Mouse (Mus musculus) hindbrain, embryonic 11.5 days (tissue): ENCODE data around the gene Zfp961. TPM values are rescaled to one million over a fixed set of nuclear protein-coding genes. Genes with fewer than 3 reads are reported as not detected.
"Not testable (repeated sequence)": the region's sequence is repeated elsewhere in the genome, so short reads cannot be mapped to it uniquely, and the experiment has no call there.

ENCODE experiments used
- ATAC-seq: fragments of 200-750 bp; cut with Nextera tagmentation; 2 replicates; pipeline ENCODE4 v1.8.0; 2017; ENCODE audit warnings: mild to moderate bottlenecking, moderate TSS enrichment, moderate library complexity; ENCODE audit not compliant: low FRiP score
- DNase-seq: peaks from one replicate; pipeline ENCODE4 v3.0.0-alpha.2; 2015; ENCODE audit warnings: low spot score
- H3K27ac ChIP-seq: fragments of 300-500 bp; sonication (generic); 2 replicates; pipeline ENCODE4 v1.5.1; 2014; ENCODE audit warnings: mild to moderate bottlenecking, low read depth, low read length
- H3K27me3 ChIP-seq: fragments of 300-500 bp; sonication (generic); 2 replicates; pipeline ENCODE4 v1.6.1; 2014; ENCODE audit warnings: mild to moderate bottlenecking, low read length, moderate library complexity, mixed read lengths; ENCODE audit not compliant: control insufficient read depth, insufficient read depth
- H3K36me3 ChIP-seq: fragments of 300-500 bp; sonication (generic); 2 replicates; pipeline ENCODE4 v1.6.1; 2014; ENCODE audit warnings: mild to moderate bottlenecking, low read length, moderate library complexity, mixed read lengths; ENCODE audit not compliant: control insufficient read depth, insufficient read depth
- H3K4me1 ChIP-seq: fragments of 300-500 bp; sonication (generic); replicated peaks from 2 replicates; pipeline ENCODE4 v1.6.1; 2014; ENCODE audit warnings: low read length, mixed read lengths; ENCODE audit not compliant: control insufficient read depth, insufficient read depth
- H3K4me2 ChIP-seq: fragments of 300-500 bp; sonication (generic); replicated peaks from 2 replicates; pipeline ENCODE4 v1.6.1; 2014; ENCODE audit warnings: mild to moderate bottlenecking, low read depth, low read length
- H3K4me3 ChIP-seq: fragments of 300-500 bp; sonication (generic); 2 replicates; pipeline ENCODE4 v1.5.1; 2014; ENCODE audit warnings: low read depth, low read length
- H3K9ac ChIP-seq: fragments of 300-500 bp; sonication (generic); 2 replicates; pipeline ENCODE4 v1.6.1; 2014; ENCODE audit warnings: low read depth, low read length
- H3K9me3 ChIP-seq: fragments of 300-500 bp; sonication (generic); 2 replicates; pipeline ENCODE4 v1.6.1; 2016; ENCODE audit warnings: low read length; ENCODE audit not compliant: control insufficient read depth
- WGBS: fragments of 180-500 bp; shearing (Covaris S2); extraction: QIAGEN DNeasy Blood & Tissue Kit; methylation state at CpG from one replicate; pipeline ENCODE4 v1.1.7; 2014; 5-methylcytosine and 5-hydroxymethylcytosine counted together
- polyA plus RNA-seq: library from polyadenylated mRNA; unstranded; fragments of >200 nt; fragmentation: Nextera tagmentation; extraction: Ambion mirVana; gene quantifications from 2 replicates; pipeline ENCODE4 v1.2.1, GENCODE M21; 2014

Zfp961 gene
- polyA plus RNA-seq, 1 experiment from 2014 or later = 21.4 TPM

DNA sequence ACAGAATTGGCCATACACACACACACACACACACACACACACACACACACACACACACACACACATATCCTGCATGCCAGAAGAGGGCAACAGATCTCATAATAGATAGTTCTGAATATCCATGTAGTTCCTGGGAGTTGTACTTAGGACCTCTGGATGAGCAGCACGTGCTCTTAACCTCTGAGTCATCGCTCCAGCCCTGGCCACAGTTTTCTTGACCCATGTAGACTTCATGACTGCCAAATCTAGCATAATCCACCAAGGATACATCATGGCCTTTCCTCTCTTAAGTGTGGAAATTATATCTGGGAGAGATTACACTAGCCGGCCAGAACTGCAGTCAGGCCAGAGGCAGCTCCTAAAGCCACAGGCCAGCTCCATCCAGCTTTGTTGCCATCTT is 24.3 kb upstream of the Zfp961 start:
- no peaks in the 10 kb centered on the region for H3K27me3 ChIP-seq
- H3K36me3 ChIP-seq = peaks cover 7% of the 10 kb centered on the region; the same call in 1 of the 2 replicates
- no peaks in the 10 kb centered on the region; the same call in 1 of the 2 replicates for H3K4me1 ChIP-seq
- DNase-seq (no peak), ATAC-seq (no peak)
- no peak overlapping the region for H3K27ac ChIP-seq
- WGBS = 95% methylated on average over 3 of the region's 3 CpGs
- H3K9me3 ChIP-seq = no peaks in the 10 kb centered on the region
- H3K4me2 ChIP-seq = no peak overlapping the region
- H3K9ac ChIP-seq = no peak overlapping the region
- H3K4me3 ChIP-seq = no peak overlapping the region

DNA sequence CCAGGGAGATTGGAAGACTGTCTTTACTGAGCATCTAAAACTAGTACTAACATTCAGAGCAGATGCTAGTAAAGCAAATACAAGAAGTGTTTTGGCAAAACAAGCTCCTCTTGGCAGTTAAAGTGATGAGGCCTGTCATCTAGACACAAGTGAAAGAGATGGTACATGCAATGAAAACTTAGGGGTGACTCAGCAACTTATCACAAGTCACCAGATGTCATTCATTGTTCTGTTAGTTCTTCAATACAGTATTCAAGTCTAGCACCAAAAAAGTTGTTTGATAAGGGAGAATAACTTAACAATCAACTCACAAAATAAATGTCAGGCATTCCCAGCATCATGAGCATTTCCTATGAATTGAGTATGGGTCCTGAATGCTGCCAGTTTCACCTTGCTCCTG is 23.1 kb upstream of the Zfp961 start:
- no peak for ATAC-seq
- Histone ChIP-seq H3K4me2 (no peak overlapping the region), H3K4me3 (no peak overlapping the region), H3K36me3 (peaks cover 7% of the 10 kb centered on the region; the same call in 1 of the 2 replicates), H3K9me3 (no peaks in the 10 kb centered on the region), H3K27ac (no peak overlapping the region), H3K4me1 (no peaks in the 10 kb centered on the region; the same call in 1 of the 2 replicates), H3K27me3 (no peaks in the 10 kb centered on the region), H3K9ac (no peak overlapping the region)
- DNase-seq = no peak

DNA sequence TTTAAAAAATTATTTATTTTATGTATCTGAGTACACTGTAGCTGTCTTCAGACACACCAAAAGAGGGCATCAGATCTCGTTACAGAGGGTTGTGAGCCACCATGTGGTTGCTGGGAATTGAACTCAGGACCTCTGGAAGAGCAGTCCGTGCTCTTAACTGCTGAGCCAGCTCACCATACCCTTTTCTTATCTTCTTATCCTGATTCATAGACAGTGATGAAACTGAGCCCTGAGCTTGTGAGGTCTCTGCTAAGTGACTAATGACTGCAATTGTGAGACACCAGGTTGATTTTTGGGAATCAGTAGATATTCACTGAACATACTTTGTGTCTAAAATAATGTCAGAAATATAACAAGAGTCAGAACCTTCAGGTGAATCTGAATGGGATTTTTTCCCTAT is 12.8 kb upstream of the Zfp961 start:
- not testable (repeated sequence) for H3K36me3 ChIP-seq, H3K27me3 ChIP-seq, ATAC-seq, H3K9me3 ChIP-seq, H3K9ac ChIP-seq, H3K4me3 ChIP-seq, DNase-seq, H3K27ac ChIP-seq, H3K4me2 ChIP-seq, H3K4me1 ChIP-seq
- 88% methylated on average over 2 of the region's 2 CpGs for WGBS

DNA sequence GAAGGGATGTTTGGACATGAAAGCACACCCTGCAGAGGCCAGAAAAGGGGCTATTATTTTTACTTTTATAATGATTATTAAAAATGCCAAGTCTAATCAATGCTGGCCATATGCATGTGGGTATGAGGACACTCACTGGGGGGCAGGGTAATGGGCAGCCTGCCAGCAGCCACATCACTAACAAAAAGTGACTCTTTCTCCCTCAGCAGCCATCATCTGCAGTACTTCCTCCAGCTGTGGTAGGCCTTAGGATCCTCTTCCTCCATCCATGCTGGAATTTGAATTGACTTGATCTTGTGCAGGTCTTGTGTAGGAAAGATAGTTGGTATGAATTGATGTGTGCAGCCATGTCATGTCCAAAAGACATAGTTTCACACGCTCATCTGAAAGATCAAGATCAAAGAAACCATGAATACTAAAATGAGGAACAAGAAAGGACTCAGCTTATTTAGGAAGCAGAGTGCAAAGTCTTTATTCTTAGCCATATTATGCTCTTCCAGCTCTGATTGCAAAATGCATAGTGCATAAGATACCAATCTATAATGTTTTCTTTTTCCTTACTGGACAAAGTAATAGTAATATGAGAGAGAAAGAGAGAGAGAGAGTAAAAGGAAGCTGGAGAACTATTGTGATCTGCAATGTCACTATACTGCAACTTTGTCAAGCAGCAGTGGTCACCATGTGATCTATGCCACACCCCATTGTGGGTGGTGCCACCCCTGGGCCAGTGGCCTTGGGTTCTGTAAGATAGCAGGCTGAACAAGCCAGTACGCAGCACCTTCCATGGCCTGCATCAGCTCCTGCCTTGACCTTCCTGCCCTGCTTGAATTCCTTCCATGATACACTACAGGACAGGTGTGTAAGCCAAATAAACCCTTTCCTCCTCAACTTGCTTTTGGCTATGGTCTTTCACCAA is 10.3 kb upstream of the Zfp961 start:
- 74% methylated on average over 2 of the region's 2 CpGs for WGBS
- Histone ChIP-seq H3K36me3 (no peaks in the 10 kb centered on the region), H3K9me3 (no peaks in the 10 kb centered on the region), H3K4me1 (no peaks in the 10 kb centered on the region), H3K27ac (no peak overlapping the region), H3K27me3 (no peaks in the 10 kb centered on the region), H3K9ac (no peak overlapping the region), H3K4me3 (no peak overlapping the region), H3K4me2 (no peak overlapping the region)
- DNase-seq (no peak), ATAC-seq (no peak)

DNA sequence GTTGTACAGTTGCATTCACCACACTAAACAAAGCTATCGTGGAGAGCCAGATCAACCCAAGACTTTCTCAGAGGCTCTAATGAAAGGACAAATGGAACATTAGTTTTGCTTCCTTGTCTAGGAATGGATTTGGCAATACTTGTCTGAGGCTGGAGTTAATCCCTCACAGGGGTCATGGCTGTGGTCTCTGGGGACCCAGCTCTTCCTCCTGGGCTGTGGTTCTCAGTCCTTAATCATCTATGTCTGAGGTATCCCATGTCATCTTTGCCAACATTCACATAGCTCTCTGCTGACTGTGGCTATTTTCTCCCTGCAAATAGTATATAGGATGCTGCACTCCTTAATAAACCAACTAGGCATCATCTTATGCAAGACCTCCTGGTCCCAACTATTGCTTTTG is 9.1 kb upstream of the Zfp961 start:
- Histone ChIP-seq H3K4me2 (no peak overlapping the region), H3K36me3 (no peaks in the 10 kb centered on the region), H3K9ac (no peak overlapping the region), H3K27me3 (no peaks in the 10 kb centered on the region), H3K27ac (no peak overlapping the region), H3K9me3 (no peaks in the 10 kb centered on the region), H3K4me1 (no peaks in the 10 kb centered on the region), H3K4me3 (no peak overlapping the region)
- no peak for DNase-seq
- 94% methylated on average over 1 of the region's 1 CpGs for WGBS
- no peak for ATAC-seq

DNA sequence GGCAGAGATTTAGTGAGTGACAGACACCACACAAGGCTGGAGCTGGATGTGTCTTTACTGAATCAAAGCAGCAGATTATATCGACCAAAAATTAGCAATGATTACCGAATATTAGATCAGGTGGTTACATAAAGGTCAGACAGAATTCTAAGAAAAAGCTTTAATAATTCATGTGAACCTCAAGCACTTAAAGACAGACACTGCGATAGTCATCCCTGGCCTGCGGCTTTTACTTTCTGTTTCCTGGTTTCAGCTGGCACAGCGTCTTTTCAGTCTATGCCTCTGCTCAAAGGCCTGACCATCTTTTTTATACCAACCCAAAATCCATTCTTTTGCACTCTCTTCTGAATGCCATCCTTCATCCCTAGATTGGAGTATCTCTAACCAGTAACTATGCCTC is 2.2 kb upstream of the Zfp961 start:
- Histone ChIP-seq H3K4me1 (no peaks in the 10 kb centered on the region), H3K9me3 (no peaks in the 10 kb centered on the region), H3K4me3 (no peak overlapping the region), H3K9ac (no peak overlapping the region), H3K27ac (no peak overlapping the region), H3K4me2 (no peak overlapping the region), H3K36me3 (no peaks in the 10 kb centered on the region), H3K27me3 (no peaks in the 10 kb centered on the region)
- DNase-seq (no peak), ATAC-seq (no peak)
- WGBS = 94% methylated on average over 5 of the region's 5 CpGs

DNA sequence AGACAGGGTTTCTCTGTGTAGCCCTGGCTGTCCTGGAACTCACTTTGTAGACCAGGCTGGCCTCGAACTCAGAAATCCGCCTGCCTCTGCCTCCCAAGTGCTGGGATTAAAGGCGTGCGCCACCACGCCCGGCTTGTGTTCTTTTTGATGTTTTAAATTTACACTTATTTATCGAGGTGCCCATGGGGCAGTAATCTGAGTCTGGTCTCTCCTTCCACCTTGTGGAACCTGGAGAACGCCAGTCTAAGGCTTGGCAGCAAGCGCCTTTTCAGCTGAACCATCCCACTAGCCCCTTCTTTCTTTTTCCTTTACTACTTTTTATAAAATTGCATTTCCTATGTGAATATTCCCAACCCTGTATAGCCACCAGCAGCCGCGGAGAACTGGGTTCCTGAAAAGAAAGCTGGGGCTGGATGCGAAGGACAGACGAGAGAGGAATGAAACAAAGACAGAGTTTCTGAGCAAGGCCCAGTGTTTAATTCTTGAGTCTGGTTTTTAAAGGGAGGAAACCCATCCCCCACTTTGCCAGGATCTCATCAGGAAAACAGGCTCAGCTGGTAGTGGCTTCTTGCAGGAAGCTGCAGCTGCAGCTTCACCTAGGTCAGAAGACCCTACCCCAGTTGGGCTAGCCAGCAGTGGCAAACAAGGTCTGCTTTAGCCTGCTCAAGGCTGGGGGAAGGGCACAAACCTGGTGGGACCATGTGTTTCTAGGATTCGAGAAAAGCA is 761 bp downstream of the Zfp961 start:
- ATAC-seq = no peak
- H3K9ac ChIP-seq = peak overlapping the region; percentile 84
- H3K4me1 ChIP-seq = no peaks in the 10 kb centered on the region
- no peaks in the 10 kb centered on the region for H3K27me3 ChIP-seq
- DNase-seq = peak; percentile 46
- H3K27ac ChIP-seq = no peak overlapping the region
- peak overlapping the region; percentile 73 for H3K4me3 ChIP-seq
- peak overlapping the region; percentile 44 for H3K4me2 ChIP-seq
- 42% methylated on average over 13 of the region's 14 CpGs for WGBS
- no peaks in the 10 kb centered on the region for H3K36me3 ChIP-seq
- H3K9me3 ChIP-seq = no peaks in the 10 kb centered on the region; the same call in 1 of the 2 replicates

DNA sequence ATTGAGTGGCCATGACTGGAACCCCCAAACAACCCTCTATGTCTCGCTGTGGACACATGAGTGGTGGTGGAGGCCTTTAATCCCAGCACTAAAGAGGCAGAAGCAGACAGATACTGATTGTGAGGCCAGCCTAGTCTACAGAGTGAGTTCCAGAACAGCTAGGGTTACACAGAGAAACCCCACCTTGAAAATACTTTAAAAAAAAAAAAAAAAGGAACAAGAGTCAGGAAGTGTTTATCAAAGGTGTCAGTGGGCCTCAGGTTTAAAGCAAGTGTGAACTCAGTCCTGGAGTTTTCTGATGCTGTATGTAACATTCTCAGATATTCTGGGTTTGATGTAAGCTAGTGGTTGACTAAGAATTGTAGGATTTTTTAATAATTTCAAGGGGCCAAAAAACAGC is 1.7 kb downstream of the Zfp961 start:
- Histone ChIP-seq H3K4me3 (no peak overlapping the region), H3K4me2 (no peak overlapping the region)
- 96% methylated on average over 1 of the region's 1 CpGs for WGBS

More for the DNA sequence above, 1.7 kb downstream of the Zfp961 start:
- Histone ChIP-seq H3K9ac (no peak overlapping the region), H3K36me3 (no peaks in the 10 kb centered on the region), H3K4me1 (no peaks in the 10 kb centered on the region), H3K27ac (no peak overlapping the region), H3K27me3 (no peaks in the 10 kb centered on the region), H3K9me3 (no peaks in the 10 kb centered on the region; the same call in 1 of the 2 replicates)
- no peak for DNase-seq
- ATAC-seq = no peak
